Mouse (Mus musculus): ENCODE results near the gene Nfatc3. TPM values are rescaled to one million over a fixed set of nuclear protein-coding genes. Genes with fewer than 3 reads are reported as not detected.

Nfatc3 gene
- total RNA-seq, 2 experiments from 2014 or later: 31.7 to 74.1 TPM

- ATAC-seq (replicated peaks; ENCODE audit: poor library complexity, severe bottlenecking): no peak
Observed at GRCm38 (mm10) chr8:106138616-106139015, 80.0 kb downstream of the Nfatc3 start.

DNA sequence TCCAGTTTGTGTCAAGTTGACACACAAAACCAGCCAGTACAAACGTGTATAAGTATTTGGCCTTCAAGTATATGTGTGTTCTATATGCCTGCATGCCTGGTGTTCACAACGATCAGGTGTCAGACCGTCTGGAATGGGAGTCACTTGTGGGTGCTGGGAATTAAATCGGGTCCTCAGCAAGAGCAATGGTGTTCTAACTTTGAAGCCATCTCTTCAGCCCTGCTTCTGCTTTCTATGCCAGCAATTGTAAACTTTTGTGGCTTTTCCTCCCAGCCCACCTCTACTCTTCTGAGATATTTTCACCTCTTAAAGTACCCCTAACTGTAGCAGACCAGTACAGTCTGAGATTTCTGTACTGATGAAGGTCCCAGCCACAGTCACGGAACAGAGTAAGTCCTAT, 81.6 kb downstream of the Nfatc3 start:
- ATAC-seq (replicated peaks; ENCODE audit: poor library complexity, severe bottlenecking): no peak

- ATAC-seq (replicated peaks; ENCODE audit: poor library complexity, severe bottlenecking): peak; percentile 75
Observed at GRCm38 (mm10) chr8:106140769-106141168, 82.1 kb downstream of the Nfatc3 start.

DNA sequence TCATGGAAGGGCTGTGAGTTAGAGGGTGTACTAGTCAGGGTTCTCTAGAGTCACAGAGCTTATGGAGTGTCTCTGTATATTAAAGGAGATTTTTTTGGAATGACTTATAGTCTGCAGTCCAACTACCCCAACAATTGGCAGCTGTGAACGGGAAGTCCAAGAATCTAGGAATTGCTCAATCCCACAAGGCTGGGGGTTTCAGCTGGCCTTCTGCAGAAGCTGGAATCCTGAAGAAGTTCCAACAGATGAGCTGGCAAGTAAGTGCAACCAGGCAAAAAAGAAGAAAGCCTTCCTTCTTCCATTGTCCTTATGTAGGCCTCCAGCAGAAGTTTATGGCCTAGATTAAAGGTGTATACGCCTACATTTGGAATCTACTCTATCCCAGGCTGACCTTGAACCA, 86.7 kb downstream of the Nfatc3 start:
- no peak for ATAC-seq (replicated peaks; ENCODE audit: poor library complexity, severe bottlenecking)

GRCm38 (mm10) chr8:106146014-106146413, 87.4 kb downstream of the Nfatc3 start:
- ATAC-seq (replicated peaks; ENCODE audit: poor library complexity, severe bottlenecking): peak; percentile 51

- no peak for ATAC-seq (replicated peaks; ENCODE audit: poor library complexity, severe bottlenecking)
Observed at GRCm38 (mm10) chr8:106147868-106148565, 89.4 kb downstream of the Nfatc3 start.

GRCm38 (mm10) chr8:106149025-106149424, 90.4 kb downstream of the Nfatc3 start:
- ATAC-seq (replicated peaks; ENCODE audit: poor library complexity, severe bottlenecking): 0 out of 2 replicates have a peak, but pooled peaks have one; percentile 10

DNA sequence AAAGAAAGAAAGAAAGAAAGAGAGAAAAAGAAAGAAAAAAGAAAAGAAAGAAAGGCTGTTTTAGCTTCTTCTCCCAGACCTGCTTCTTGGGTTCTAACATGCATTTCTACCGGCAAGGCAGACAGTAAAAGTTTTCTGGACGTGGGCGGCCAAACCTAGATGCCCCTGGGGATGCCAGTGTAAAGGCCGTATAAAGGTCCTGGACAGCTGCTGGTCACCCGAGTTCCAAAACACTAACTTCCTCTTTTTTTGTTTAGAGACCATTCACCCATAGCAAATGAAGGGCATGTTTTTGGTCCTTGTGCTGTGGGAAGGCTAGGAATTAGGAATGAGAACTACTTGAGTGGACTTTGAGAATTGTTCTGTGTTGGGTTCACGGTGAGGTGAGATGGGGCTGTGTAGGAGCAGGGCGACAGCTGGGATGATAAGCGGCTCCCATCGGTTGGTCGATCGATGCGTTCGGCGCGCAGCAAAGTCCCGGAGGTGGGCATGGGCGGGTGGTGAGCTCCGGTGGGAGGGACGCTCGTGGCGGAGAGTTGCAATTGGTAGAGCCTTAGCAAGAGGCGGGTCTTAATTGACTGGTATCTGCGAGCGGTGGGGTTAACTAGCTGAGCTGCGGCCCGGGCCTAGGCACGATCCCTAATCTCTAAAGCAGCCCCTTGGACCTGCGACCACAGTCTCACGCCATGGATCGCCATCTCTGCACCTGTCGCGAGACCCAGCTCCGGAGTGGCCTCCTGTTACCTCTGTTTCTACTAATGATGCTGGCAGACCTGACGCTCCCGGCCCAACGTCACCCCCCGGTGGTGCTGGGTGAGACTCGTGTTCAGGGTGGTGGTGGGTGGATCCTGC, 91.4 kb downstream of the Nfatc3 start, which contains the start of gene Pla2g15:
TSS of gene Pla2g15 (plus strand) at position 599 of the 852 bp plus-strand sequence.
- peak; percentile 86 for ATAC-seq (replicated peaks; ENCODE audit: poor library complexity, severe bottlenecking)

- no peak for ATAC-seq (replicated peaks; ENCODE audit: poor library complexity, severe bottlenecking)
Observed at GRCm38 (mm10) chr8:106150653-106151000, 92.0 kb downstream of the Nfatc3 start.

- ATAC-seq (replicated peaks; ENCODE audit: poor library complexity, severe bottlenecking): no peak
Observed at GRCm38 (mm10) chr8:106151041-106151440, 92.4 kb downstream of the Nfatc3 start.

- peak; percentile 63 for ATAC-seq (replicated peaks; ENCODE audit: poor library complexity, severe bottlenecking)
Observed at GRCm38 (mm10) chr8:106152876-106153275, 94.2 kb downstream of the Nfatc3 start.

GRCm38 (mm10) chr8:106157419-106157818, 98.8 kb downstream of the Nfatc3 start:
- ATAC-seq (replicated peaks; ENCODE audit: poor library complexity, severe bottlenecking): no peak

- ATAC-seq (replicated peaks; ENCODE audit: poor library complexity, severe bottlenecking): no peak
Observed at GRCm38 (mm10) chr8:106158381-106158780, 99.7 kb downstream of the Nfatc3 start.

- ATAC-seq (replicated peaks; ENCODE audit: poor library complexity, severe bottlenecking): no peak
Observed at GRCm38 (mm10) chr8:106159876-106160275, 101.2 kb downstream of the Nfatc3 start.

DNA sequence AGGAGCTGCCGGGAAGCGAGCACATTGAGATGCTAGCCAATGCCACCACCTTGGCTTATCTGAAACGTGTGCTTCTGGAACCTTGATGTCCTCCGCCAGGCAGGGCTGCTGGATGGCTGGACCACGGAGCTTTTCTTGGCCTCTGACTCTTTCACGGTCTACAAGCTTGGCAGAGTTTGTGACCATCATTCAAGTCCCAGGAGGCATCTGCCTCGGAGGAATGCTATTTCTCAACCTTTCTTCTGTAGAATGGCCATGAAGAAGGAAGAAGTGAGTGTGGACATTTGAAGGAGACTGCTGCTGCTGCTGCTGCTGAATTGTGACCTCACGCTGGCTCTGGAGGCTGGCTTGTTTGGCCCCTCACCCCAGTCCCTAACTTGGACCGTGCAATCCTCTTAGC, 104.6 kb downstream of the Nfatc3 start:
- no peak for ATAC-seq (replicated peaks; ENCODE audit: poor library complexity, severe bottlenecking)

GRCm38 (mm10) chr8:106165460-106165859, 106.8 kb downstream of the Nfatc3 start:
- peak; percentile 54 for ATAC-seq (replicated peaks; ENCODE audit: poor library complexity, severe bottlenecking)

- peak; percentile 82 for ATAC-seq (replicated peaks; ENCODE audit: poor library complexity, severe bottlenecking)
Observed at GRCm38 (mm10) chr8:106168356-106169016, 109.8 kb downstream of the Nfatc3 start, which contains the start of gene Slc7a6. Slc7a6 (plus strand) TSS chr8:106168857.

GRCm38 (mm10) chr8:106169017-106169933, 110.6 kb downstream of the Nfatc3 start:
- peak; percentile 38 for ATAC-seq (replicated peaks; ENCODE audit: poor library complexity, severe bottlenecking)

DNA sequence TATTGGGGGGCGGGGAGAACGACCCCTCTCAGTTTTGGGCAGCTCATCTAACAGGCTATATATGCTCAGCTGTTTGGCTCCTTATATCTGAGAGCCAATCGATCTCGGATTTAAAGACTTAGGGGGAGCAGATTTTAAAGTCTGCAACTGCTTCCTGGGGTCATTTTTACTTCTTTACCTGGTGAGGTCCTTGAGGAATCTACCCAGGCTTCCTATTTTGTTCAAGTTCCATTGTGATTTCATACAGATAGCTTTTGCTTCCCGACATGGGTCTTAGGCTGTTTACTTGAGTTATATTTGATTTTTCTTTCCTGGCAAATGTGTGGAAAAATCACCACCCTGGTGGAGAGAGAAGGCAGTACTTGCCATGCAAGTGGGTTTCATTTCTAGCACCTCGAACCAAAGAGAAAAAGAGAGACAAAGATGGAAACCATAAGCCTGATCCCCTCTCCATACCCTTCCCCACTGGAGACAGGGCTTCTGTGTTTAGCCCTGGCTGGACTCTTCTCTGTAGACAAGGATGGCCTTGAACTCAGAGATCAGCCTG, 111.4 kb downstream of the Nfatc3 start:
- no peak for ATAC-seq (replicated peaks; ENCODE audit: poor library complexity, severe bottlenecking)

DNA sequence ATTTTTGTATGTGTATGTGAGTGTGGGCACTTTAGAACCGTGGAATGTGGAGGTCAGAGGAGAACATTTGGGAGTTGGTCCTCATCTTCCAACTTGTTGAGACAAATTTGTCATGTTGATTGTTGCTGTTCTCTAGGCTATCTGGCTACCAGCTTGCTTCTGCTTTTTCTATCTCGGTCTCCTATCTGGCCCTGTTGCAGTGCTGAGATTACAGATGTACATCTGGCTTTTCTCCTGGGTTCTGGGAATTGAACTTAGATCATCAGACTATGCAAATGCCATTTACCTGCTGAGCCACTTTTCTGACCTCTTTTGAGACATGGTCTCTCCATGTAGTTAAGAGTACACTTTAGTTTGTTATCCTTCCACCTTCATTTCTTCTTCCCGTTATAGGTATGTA, 114.9 kb downstream of the Nfatc3 start:
- no peak for ATAC-seq (replicated peaks; ENCODE audit: poor library complexity, severe bottlenecking)
